Mouse (Mus musculus) hindbrain, postnatal 0 days (tissue): ENCODE measurements around the gene Nemp1. TPM values are rescaled to one million over a fixed set of nuclear protein-coding genes. Genes with fewer than 3 reads are reported as not detected.
A peak's percentile ranks its signal among the peaks of the same experiment; 100 is the strongest.

Experiments used
- ATAC-seq: fragments of 200-750 bp; cut with Nextera tagmentation; 2 replicates; pipeline ENCODE4 v1.8.0; 2017; ENCODE audit warnings: mild to moderate bottlenecking, moderate TSS enrichment, moderate library complexity
- DNase-seq: peaks from one replicate; pipeline ENCODE4 v3.0.0-alpha.2; 2015; ENCODE audit warnings: low spot score
- H3K27ac ChIP-seq: fragments of 300-500 bp; sonication (generic); 2 replicates; pipeline ENCODE4 v1.5.1; 2014; ENCODE audit warnings: mild to moderate bottlenecking
- H3K27me3 ChIP-seq: fragments of 300-500 bp; sonication (generic); 2 replicates; pipeline ENCODE4 v1.6.1; 2014; ENCODE audit warnings: low read length, mixed read lengths; ENCODE audit not compliant: insufficient read depth
- H3K36me3 ChIP-seq: fragments of 300-500 bp; sonication (generic); 2 replicates; pipeline ENCODE4 v1.6.1; 2014; ENCODE audit warnings: low read length, mixed read lengths; ENCODE audit not compliant: insufficient read depth
- H3K4me1 ChIP-seq: fragments of 300-500 bp; sonication (generic); 2 replicates; pipeline ENCODE4 v1.6.1; 2014; ENCODE audit warnings: antibody characterized with exemption, low read length, mixed read lengths; ENCODE audit not compliant: insufficient read depth
- H3K4me2 ChIP-seq: fragments of 300-500 bp; sonication (generic); 2 replicates; pipeline ENCODE4 v1.6.1; 2014; ENCODE audit warnings: low read depth, mild to moderate bottlenecking, low read length, moderate library complexity, mixed read lengths
- H3K4me3 ChIP-seq: fragments of 300-500 bp; sonication (generic); 2 replicates; pipeline ENCODE4 v1.5.1; 2014; ENCODE audit warnings: low read length
- H3K9ac ChIP-seq: fragments of 300-500 bp; sonication (generic); replicated peaks from 2 replicates; pipeline ENCODE4 v1.6.1; 2014; ENCODE audit warnings: mild to moderate bottlenecking, low read length, moderate library complexity, mixed read lengths
- H3K9me3 ChIP-seq: fragments of 300-500 bp; sonication (generic); 2 replicates; pipeline ENCODE4 v1.6.1; 2016; ENCODE audit warnings: low read length, mixed read lengths
- CTCF ChIP-seq: IDR thresholded peaks from 2 replicates; pipeline ENCODE4 v1.5.1; 2016; ENCODE audit warnings: antibody characterized with exemption, control low read depth, low read depth
- WGBS: fragments of 180-500 bp; shearing (Covaris S2); extraction: QIAGEN DNeasy Blood & Tissue Kit; methylation state at CpG from one replicate; pipeline ENCODE4 v1.1.7; 2014; 5-methylcytosine and 5-hydroxymethylcytosine counted together
- polyA plus RNA-seq: library from polyadenylated mRNA; unstranded; fragments of >200 nt; fragmentation: Nextera tagmentation; extraction: Ambion mirVana; gene quantifications from 2 replicates; pipeline ENCODE4 v1.2.1, GENCODE M21; 2015
- total RNA-seq: library from RNA; depleted of rRNA; stranded (reverse); fragments of >200 nt; gene quantifications from 2 replicates; pipeline ENCODE4 v1.2.3, GENCODE M21; 2014; rRNA removed

Gene Nemp1
- 2.8 and 4.1 TPM in 2 replicates for total RNA-seq
- polyA plus RNA-seq = 2.2 and 3.0 TPM in 2 replicates

GRCm38 (mm10) chr10:127666501-127667268 is at the start of gene Nemp1:
Gene Nemp1 (plus strand): TSS chr10:127666901.
- H3K9me3 ChIP-seq = no peaks in the 10 kb centered on the region
- H3K4me3 ChIP-seq = peak within 1 kb of the TSS; percentile 56
- no peaks in the 10 kb centered on the region for H3K36me3 ChIP-seq
- ATAC-seq (peak; percentile 63), DNase-seq (peak; percentile 65)
- peaks cover 11% of the 10 kb centered on the region for H3K27me3 ChIP-seq
- under 1% methylated on average over 63 of the region's 73 CpGs for WGBS
- H3K27ac ChIP-seq = peak within 1 kb of the TSS; percentile 78
- peak within 1 kb of the TSS; percentile 90 for H3K4me2 ChIP-seq
- H3K4me1 ChIP-seq = peaks cover 9% of the 10 kb centered on the region
- H3K9ac ChIP-seq = peak within 1 kb of the TSS; percentile 59
- no peak for TF ChIP-seq CTCF

GRCm38 (mm10) chr10:127617294-127617693 is 49.4 kb upstream of the Nemp1 start:
- ATAC-seq (no peak), DNase-seq (no peak)
- Histone ChIP-seq H3K9me3 (no peaks in the 10 kb centered on the region), H3K27me3 (no peaks in the 10 kb centered on the region), H3K4me1 (peaks cover 52% of the 10 kb centered on the region), H3K4me2 (peak overlapping the region; percentile 93; the same call in 1 of the 2 replicates), H3K4me3 (no peak overlapping the region), H3K36me3 (peaks cover 1% of the 10 kb centered on the region; the same call in 1 of the 2 replicates), H3K27ac (peak overlapping the region; percentile 36; the same call in 1 of the 2 replicates), H3K9ac (peak overlapping the region; percentile 29; the same call in 1 of the 2 replicates)
- 43% methylated on average over 4 of the region's 4 CpGs for WGBS
- TF ChIP-seq CTCF = no peak

GRCm38 (mm10) chr10:127618173-127618572 is 48.5 kb upstream of the Nemp1 start:
- H3K27me3 ChIP-seq = no peaks in the 10 kb centered on the region
- peak overlapping the region; percentile 63; the same call in 1 of the 2 replicates for H3K4me3 ChIP-seq
- H3K9ac ChIP-seq = 0 out of 2 replicates have a peak overlapping the region, but pooled peaks have one; percentile 96
- 26% methylated on average over 6 of the region's 6 CpGs for WGBS
- peaks cover 52% of the 10 kb centered on the region for H3K4me1 ChIP-seq
- no peak overlapping the region for H3K27ac ChIP-seq
- no peak for DNase-seq
- ATAC-seq = no peak
- peak overlapping the region; percentile 93 for H3K4me2 ChIP-seq
- TF ChIP-seq CTCF = no peak
- H3K9me3 ChIP-seq = no peaks in the 10 kb centered on the region
- H3K36me3 ChIP-seq = no peaks in the 10 kb centered on the region

GRCm38 (mm10) chr10:127619119-127619721 is 47.5 kb upstream of the Nemp1 start:
- DNase-seq (no peak), ATAC-seq (no peak)
- peak overlapping the region; percentile 63 for H3K4me3 ChIP-seq
- no peaks in the 10 kb centered on the region for H3K36me3 ChIP-seq
- TF ChIP-seq CTCF = no peak
- H3K9me3 ChIP-seq = no peaks in the 10 kb centered on the region
- peak overlapping the region; percentile 96 for H3K9ac ChIP-seq
- no peaks in the 10 kb centered on the region for H3K27me3 ChIP-seq
- H3K27ac ChIP-seq = peak overlapping the region; percentile 89; the same call in 1 of the 2 replicates
- 16% methylated on average over 8 of the region's 8 CpGs for WGBS
- peaks cover 46% of the 10 kb centered on the region for H3K4me1 ChIP-seq
- H3K4me2 ChIP-seq = peak overlapping the region; percentile 93

GRCm38 (mm10) chr10:127619941-127620405 is 46.7 kb upstream of the Nemp1 start:
- Histone ChIP-seq H3K27me3 (no peaks in the 10 kb centered on the region), H3K36me3 (no peaks in the 10 kb centered on the region), H3K4me3 (peak overlapping the region; percentile 63), H3K27ac (peak overlapping the region; percentile 89), H3K4me2 (peak overlapping the region; percentile 93), H3K9me3 (no peaks in the 10 kb centered on the region), H3K9ac (peak overlapping the region; percentile 96), H3K4me1 (peaks cover 39% of the 10 kb centered on the region)
- DNase-seq (peak; percentile 43), ATAC-seq (peak; percentile 10)
- TF ChIP-seq CTCF = no peak; the same call in 1 of the 2 replicates
- WGBS = 3% methylated on average over 12 of the region's 12 CpGs

- Histone ChIP-seq H3K36me3 (no peaks in the 10 kb centered on the region), H3K9me3 (no peaks in the 10 kb centered on the region), H3K27me3 (no peaks in the 10 kb centered on the region), H3K27ac (peak within 1 kb of the TSS; percentile 89), H3K4me3 (peak within 1 kb of the TSS; percentile 63), H3K9ac (peak within 1 kb of the TSS; percentile 96), H3K4me1 (peaks cover 33% of the 10 kb centered on the region), H3K4me2 (peak within 1 kb of the TSS; percentile 93)
- TF ChIP-seq CTCF = peak; percentile 22
- ATAC-seq (peak; percentile 69), DNase-seq (peak; percentile 69)
- whole genome bisulfite sequencing = under 1% methylated on average over 27 of the region's 32 CpGs
These were observed 46.1 kb upstream of the Nemp1 start, which contains the start of gene Lrp1 for GRCm38 (mm10) chr10:127620406-127621190. Gene Lrp1 (minus strand): TSS chr10:127621148.
